Mouse (Mus musculus) c-Kit-negative CD71-positive TER-119-positive erythroid progenitor cells, embryonic 14.5 days (primary cell): ENCODE results near the gene Limk2.

Experiments
- DNase-seq: peaks from one replicate; pipeline ENCODE4 v3.0.0-alpha.2; 2013; ENCODE audit warnings: low read depth, low spot score

Gene Limk2

DNA sequence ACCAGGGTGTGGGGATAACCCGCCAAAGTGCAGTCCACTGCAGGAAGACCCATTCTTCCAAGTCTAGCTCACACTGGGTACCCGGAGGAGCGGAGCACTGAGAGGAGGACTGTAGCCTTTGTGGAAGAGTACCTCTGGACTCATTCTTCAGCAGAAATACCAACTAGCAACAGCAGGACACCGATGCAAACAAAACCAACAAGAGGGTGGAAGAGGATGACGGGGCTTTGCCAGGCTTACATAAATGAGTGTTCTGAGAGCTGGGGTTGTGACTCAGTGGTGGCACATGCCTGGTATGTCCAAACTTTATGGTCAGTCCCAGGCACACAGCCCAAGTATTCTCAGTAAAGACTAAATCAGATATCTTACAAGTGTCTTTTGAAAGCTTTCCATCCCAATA, 107.9 kb downstream of the Limk2 start:
- DNase-seq = no peak

GRCm38 (mm10) chr11:3298813-3299185, 110.2 kb downstream of the Limk2 start:
- DNase-seq = no peak

DNA sequence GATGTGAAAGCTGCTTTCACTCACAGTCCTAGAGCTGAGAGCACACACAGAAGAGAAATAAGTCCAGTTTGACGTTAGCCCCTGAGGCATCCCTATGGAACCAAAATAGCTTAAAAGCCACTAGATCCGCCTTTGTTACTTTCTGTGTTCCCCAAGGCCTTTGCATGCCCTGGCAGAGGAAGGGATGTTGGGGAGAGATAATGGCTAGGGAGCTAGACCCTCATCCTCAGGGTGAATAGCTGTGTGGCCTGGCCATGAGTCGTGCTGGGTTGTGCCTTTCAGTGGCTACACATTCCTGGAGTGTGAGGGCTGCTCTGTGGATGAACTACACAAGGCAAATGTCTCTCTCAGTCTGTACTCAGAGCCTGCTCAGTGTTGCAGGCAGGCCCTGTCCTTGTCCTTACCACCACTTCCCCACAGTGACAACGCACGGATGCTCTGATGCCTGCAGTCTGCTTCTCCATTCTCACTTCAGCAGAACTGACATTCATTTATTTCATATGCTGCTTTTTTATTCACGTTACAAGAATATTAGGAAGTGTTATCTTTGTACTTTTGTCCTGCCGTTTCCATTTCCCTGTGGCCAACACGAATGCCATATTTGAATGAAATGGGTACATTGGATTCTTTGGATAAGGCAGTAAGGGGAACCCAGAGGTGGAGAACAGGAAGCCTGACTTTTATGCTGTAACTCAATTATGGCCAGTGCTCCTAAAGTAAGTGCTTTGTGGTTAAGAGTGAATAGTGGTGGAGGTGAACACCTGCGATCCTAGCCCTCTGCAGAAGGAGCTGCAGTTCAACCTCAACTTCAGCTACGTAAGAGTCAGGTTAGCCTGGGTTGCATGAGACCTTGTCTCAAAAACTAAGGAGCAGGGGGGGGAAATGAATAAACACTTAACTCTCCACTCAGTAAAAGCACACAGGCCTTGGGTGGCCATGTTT, 110.8 kb downstream of the Limk2 start:
- DNase-seq = no peak

DNA sequence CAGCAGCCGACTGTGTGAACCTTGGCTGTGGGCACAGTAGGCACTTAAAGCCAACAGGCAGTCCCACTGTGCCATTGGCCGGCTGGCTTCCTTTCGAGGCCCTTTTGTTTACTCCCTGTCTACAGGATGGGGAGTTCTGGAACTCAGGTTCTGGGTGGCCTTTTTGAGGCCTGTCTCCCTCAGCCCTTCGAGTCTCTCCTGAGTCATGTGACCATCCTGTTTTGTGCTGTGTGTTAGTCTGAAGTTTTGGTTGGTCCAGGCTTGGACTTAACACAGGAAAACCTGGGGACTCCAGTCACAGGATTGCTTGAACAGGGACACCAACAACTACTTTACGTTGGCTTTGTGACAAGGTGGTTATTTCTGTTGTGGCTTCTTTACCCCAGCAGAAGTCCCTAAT, 112.9 kb downstream of the Limk2 start:
- DNase-seq = no peak

- no peak for DNase-seq
Observed at GRCm38 (mm10) chr11:3294641-3295040, 114.3 kb downstream of the Limk2 start.
